Mouse (Mus musculus) cerebellum, adult 8-10 months (tissue): ENCODE results near the gene Exoc7.

Source experiments
- DNase-seq: peaks from one replicate; pipeline ENCODE4 v3.0.0; 2022

Gene Exoc7

DNA sequence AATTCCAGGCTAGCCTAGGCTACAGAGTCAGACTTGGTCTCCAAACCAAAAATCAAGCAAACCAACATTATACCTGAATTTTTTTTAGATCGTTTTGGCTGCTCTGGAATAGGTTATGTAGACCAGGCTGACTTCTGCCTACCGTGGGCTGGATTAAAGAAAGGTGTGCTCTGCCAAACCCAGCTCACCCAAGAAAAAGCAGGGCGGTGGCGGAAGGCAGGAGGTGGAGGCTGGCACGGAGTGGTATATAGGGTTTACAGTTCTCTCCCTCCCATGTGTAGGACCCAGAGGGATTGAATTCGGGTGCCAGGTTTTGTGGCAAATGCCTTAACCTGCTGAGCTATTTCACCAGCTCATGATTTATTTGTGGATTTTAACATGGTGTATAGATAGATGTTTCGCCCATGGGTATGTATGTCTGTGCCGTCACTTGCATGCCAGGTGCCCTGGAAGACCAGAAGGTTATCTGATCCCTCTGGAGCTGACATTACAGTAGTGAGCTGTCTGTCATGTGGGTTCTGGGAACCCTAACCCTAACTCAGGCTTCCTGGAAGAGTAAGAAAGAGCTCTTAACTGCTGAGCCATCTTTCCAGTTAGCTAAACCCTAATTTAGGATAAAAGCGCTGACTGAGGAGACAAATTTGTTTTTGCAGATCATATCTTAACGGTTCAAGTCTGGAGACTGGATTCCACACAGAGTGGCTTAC is at the start of gene Exoc7:
TSS of gene Exoc7 (minus strand) at position 215 of the 707 bp plus-strand sequence.
- no peak for DNase-seq

DNA sequence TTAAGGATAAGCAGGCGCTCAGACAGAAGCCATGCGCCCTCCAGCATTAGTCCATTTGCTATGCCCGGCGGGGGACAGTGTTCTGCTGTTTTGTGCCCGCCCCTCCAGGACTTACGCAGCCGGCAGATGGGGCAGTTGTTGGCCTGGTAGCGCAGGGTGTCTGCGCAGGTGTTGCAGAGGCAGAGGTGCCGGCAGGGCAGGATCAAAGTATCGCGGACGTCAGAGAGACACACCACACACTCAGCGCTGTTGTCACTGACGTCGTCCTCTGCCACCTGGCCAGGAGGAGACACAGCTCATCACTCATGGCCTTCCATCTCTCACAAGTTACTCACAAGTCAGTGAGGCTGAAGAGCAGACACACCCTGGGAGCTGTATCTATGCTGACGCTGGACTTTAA is 47.5 kb upstream of the Exoc7 start:
- no peak for DNase-seq

DNA sequence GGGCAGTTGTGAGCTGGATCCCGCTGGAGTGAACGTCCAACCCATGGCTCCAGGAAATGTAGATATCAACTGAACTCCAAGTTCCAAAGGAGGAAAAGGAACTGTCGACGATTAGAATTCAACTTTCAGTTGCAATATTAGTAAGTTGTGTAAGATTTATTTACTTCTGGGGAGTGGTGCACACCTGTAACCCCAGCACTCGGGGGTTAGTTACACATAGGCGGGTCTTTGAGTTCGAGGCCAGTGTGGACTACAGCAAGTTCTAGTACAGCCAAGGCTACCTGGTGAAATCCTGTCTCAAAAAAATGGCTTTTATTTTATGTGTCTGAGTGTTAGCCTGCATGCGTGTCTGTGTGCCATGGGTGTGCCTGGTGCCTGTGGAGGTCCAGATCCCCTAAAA is 46.5 kb upstream of the Exoc7 start:
- no peak for DNase-seq

DNA sequence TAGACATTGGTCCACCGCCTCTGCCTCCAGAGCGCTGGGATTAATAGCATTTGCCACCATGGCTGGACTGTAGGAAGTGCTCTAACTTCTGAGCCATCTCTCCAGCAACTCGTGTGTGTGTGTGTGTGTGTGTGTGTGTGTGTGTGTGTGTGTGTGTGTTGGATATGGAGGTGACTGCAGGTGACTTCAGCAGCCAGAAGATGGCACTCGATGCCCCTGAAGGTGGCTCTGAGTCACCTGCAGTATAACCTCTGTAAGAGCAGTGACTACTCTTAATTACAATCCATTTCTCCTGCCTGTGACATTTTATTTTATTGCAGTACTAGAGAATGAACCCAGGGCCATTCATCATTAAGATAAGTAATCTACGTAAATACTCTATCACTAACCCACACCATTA is 44.3 kb upstream of the Exoc7 start:
- no peak for DNase-seq

DNA sequence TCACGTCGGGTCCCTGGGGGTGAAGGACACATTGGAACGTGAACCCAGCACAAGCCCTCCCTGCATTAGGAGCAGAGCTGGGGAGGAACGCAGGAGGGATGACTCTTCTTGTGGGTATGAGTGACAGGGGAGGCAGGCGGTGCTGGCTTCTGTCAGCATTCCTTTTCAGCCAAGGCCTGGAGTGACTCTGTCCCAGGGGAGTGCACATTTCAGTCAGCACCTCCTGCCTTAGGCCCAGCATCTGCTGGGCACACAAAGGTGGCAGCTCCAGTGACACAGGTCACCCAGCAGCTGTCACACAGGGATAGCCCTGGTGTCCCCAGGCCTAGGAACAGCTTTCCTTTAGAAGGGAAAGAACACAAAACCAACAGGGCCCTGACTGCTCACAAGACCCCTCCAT is 40.9 kb upstream of the Exoc7 start:
- DNase-seq, result no peak

DNA sequence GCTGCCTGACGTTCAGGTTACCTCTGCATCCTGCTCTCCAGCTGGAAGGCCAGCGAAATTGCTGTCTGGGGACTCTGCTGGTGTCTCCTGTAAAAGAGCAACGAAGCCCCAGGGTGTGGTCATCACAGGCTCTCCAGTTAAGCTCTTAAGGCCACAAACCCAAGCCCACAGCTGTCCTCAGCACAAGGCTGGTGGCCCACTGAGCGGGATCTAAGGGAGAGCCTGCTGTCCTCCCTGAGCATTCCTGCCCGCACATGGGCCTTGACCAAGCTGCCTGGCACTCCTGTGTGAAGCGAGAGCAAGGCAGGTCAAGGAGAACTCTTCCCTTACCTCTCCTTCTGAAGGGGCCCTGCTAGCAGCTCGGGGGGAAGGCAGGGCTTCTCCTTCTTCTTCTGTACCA is 40.0 kb upstream of the Exoc7 start:
- no peak for DNase-seq

DNA sequence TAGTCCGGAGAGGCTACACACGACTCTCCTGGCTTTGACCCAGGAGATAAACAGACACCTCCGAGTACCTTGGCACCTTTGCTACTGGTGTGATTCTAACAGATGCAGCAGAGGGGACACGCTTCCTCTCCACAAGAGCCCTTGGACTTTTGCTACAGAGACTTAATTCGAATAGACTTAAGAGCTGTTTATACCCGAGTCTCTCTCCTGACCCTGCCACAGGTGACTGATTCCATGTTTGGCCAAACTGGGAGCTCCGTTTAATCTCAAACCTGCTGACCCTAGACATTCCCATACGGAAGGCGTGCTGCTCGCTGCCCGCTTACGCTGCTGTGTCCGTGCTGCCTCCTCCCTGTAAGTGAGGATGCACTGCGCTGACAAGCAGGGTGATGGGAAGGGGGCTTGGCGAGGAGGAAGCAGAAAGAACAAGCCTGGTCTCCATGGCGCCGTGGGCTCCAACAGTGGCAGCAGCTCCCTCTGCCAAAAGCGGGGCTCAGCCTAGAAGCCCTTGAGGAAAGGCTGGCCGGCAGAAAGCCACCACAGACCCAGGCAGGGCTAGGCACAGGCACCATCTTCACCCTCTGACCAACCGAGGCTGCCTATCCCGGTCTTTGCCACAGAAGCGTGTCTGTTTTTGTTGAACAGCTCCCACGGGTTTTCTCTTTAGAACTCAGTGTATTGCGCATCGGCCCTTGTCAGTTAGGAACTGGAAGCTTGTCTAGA is 35.2 kb upstream of the Exoc7 start:
- DNase-seq, result no peak

DNA sequence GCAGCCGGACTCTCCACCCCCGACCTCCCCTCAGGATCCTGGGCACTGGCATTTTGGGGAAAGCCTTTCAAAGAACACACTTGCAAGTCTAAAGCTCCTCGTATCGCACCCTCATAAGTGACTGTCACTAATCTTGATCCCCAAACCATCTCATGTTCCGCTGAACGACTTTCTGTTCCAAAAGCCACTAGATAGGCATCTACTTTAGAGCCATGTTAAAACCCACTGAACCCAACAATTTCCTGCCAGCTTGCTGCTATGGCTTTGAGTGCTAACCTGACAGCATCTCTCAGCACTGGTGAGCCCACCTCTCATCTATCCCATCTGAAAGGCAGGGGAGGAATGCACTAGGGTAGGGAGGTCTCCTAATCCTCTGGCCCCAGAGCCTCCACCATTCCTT is 30.5 kb upstream of the Exoc7 start:
- no peak for DNase-seq

DNA sequence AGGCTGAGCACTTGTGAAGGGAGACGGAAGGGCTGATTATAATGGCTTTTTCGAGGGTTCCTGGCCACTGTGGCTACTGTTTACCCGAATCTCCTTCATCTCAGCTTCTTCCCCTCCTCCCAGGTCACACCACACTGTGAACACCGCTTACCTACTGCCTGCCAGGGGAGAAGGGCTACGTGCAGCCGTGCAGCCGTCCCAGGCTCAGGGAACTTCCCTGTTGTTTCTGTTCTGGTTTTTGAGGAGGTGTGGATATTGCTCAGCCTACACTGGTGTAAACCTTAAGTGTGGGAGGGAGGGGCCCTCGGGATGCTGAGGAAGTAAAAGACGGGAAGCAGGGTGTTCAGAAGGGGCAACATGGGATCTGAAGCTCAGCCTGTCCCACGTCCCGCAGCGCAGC is 30.0 kb upstream of the Exoc7 start:
- no peak for DNase-seq

DNA sequence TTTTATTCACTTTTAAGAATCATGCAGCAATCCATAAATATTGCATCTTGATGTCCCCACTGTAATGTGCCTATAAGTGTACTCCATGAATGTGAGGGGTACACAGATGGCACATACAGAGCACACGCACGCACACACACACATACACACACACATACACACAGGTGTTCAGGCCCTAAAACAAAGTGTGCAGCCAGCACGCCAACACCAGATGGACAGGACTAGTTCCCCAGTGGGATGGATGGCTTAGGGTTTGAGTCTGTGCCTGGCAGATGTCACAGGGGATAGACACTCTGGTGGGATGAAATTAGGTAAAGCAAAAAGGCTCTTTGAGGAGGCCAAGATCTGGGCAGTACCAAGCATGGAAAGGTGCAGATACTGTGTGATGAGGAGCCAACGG is 29.4 kb upstream of the Exoc7 start:
- DNase-seq, result no peak

DNA sequence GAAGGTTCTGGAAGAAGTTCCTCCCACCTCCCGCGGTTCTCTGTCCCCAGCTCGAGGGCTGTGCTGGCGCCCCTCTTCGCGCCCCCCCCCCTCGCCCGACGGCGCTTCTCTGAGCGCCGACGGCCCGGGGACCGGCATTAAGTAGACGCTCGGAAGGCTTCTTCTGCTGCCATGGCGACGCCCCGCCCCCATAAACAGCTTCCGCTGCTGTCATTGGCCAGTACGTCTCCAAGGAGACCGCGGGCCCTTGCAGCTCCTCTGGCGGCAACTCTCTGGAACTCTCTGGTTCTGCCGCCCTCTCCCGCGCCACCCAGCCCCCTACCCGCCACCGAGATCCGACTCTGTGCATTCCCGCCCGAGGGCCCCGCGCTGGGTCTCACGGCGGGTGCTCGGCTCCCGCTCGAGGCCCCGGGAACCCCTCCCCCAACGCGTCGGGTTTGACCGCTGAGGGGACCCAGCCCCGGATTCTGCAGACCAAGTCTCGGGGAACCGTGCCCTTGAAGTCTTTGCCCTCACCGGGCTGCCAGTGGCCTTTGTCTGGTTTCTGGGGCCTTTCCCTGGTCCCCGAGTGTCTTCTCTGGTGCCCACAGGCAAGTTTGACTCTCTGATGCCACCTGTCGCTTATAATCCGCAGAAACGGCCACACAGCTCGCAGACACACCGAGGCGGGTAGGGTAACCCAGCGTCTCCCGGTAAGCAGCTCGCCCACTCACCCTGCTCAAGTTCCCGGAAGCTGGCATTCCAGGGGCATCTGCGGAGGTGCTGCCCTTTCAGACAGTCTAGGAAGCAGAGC is 28.4 kb upstream of the Exoc7 start, which contains the start of gene Foxj1:
TSS of gene Foxj1 (minus strand) at position 156 of the 793 bp plus-strand sequence.
- peak; percentile 80 for DNase-seq

DNA sequence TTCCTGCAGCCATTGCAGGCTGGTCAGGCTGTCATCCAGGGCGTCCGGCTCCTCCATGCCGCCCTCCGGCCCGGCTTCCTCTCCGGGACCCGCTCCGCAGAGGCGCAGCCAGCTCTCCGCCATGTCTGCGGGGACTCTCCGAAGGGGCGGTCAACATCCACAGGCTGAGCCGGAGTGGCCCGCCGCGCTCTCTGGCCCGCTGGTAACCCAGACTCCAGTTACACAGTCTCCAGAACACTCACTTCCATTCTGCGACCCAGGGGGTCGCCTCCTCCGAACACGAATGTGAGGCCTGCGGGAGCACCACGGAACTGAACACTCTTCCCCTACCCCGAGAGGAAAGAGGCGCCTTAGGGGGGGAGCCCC is 27.4 kb upstream of the Exoc7 start:
- no peak for DNase-seq

DNA sequence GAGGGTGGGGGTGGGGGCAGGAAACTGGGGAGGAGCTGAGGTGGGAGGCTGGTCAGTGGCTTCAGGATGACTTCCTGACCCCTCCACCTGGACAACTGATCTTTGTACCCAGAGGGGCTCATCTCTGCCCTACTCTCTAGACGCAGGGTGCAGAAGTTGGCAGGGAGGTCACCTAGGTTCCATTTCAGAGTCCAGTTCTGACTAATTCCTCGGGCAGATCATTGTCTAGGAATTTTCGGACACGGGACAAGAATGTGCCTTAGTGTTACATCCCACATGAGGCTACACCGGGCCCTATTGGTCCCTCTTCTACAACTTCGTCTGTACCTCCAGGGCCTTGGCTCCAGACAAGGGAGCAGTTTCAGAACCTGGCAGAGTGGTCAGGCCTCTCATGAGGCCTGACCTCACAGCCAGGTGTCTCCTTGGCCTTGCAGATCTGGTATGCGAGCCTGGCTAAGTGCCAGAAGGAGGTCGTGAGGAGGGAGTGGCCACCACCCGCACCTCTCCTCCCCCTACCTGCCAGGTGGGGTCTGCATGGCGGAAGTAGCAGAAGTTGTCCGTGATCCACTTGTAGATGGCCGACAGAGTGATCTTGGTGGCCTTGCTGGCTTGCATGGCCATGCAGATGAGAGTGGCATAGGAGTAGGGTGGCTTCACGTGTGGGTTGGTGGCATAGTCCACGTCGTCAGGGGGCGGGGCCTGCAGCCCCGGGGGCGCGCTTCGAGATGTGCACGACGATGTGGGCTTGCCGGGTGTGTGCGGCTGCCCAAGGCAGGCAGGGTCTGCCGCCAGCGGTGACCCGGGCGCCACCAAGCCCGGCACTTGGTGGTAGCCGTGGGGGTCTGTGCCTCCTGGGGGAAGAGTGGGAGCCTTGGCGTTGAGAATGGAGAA is 26.7 kb upstream of the Exoc7 start:
- DNase-seq, result no peak

DNA sequence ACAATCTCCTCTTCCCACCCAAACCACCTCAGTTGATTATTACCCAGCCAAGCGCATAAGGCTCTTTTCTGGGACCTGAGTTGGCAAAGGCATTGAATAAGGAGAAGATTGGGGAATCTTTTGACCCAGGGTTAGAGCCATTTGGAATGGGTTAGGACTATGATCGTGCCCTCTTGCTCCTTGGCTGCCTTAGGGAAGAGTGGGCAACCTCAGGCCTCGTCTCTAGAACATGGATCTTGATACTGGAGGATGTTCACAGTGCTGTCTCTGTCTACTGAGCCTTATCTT is 25.9 kb upstream of the Exoc7 start:
- no peak for DNase-seq

DNA sequence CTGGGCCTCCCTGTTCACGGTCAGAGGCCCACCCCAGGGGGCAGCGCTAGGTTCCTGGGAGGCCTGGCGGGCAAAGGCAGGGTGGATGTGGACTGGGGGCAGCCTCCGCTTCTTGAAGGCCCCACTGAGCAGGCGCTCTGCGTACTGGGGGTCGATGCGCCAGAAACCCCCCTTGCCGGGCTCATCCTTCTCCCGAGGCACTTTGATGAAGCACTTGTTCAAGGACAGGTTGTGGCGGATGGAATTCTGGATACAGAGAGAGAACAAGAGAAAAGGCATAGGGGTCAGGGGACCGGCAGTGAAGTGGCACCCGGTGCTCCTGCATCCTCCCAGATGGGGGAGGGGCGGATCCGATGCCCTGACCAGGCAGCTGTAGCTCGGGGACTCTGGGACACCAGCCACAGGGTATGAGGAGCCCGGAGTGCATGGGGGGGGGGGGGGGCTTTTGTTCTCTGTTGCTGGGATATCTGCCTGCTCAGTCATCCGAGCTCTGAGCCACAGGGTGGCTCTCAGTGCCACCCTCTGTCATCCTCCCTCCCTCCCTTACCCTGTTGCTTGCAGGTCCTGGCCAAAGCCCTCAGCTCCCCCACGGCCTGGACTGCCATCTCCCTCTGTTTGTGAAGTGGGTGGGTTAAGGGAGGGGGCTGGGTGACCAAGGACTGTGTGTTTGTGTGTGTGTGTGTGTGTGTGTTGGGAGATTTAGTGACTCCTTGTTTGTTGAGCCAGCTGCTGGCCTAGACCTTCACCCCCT is 25.4 kb upstream of the Exoc7 start:
- DNase-seq, result no peak

DNA sequence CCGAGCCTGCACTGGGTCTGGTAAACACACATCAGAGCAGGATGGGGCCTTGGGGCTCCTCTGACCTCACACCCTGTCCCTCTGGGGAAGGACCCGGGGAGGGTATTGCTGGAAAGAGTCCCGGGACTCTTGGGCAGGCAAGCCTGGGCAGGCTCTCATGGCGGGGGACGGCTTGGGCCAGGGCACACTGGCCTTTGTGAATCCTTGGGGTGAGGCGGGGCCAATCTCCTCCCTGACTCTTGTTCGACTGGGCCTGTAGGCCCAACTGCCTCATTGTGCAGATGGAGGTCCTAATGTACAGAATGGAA is 23.1 kb upstream of the Exoc7 start:
- no peak for DNase-seq

DNA sequence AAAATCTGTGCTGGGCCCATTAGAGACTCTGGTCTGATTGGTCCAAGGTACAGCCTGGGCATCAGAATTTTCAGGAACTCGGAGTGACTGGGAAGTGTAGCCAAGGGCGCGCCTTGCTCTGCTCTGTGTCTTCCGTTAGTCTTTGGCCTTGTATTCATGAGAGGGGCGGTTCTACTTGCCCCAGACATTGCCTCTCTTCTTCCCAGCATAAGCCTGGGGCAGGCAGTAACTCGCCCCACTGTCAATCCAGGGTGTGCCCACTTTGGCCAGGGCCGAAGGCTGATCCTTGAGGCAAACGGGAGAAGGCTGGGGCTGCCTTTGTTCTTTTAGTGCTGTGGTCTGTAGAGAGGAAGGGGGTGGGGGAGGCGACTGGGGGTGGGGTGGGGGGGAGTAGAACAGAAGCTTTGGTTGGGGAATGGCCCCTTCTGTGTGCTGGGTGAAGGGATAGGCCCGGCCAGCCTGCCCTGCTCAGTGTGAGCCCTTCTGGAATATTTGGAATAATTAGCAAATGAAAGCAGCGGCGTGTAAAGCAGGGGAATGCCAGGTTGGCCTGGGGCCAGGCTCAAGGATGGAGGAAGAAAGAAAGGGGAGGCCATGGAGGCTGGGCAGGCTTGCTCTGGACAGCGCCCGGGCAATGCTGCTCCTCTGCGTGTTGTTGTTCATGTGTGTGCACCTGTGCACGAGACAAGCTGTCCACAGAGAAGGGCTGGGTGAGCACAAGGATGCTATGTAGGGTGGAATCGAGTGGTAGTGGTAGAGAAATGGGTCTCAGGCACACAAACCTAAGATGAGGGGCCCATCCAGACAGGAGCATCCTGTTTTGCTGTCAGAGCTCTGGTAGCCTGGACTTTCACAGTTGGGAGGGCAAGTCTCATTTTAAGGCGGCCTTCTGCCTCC is 22.5 kb upstream of the Exoc7 start:
- DNase-seq, result no peak

DNA sequence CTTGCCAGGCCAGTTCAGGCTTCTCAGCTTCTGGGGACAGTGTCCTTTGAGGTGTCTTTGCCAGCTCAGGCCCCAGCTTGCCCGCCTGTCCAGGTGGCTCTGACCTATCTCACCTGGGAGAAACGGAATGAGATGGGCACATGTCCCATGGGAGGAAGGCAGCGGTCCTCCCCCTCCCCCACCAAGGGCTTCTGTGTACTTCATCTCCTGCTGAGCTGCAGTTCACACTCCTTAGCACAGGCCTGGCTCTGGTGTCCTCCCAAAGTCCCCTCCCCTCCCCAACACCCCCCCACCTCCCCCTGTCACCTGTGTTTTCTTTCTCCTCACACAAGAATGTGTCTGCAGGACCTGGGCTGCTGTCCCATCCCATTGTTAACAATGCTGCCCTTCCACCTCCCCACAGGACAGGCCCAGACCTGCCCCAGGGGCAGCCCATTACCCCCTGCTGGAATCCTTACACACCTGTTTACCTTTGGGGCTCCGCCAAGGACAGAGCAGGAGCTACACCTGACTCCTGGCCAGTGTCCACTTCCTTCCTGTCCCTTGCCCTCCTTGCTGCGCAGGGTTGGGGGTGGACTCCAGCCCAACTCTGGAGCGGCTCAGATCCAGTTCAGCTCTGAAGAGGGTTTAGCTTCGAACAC is 20.1 kb upstream of the Exoc7 start:
- DNase-seq, result no peak

DNA sequence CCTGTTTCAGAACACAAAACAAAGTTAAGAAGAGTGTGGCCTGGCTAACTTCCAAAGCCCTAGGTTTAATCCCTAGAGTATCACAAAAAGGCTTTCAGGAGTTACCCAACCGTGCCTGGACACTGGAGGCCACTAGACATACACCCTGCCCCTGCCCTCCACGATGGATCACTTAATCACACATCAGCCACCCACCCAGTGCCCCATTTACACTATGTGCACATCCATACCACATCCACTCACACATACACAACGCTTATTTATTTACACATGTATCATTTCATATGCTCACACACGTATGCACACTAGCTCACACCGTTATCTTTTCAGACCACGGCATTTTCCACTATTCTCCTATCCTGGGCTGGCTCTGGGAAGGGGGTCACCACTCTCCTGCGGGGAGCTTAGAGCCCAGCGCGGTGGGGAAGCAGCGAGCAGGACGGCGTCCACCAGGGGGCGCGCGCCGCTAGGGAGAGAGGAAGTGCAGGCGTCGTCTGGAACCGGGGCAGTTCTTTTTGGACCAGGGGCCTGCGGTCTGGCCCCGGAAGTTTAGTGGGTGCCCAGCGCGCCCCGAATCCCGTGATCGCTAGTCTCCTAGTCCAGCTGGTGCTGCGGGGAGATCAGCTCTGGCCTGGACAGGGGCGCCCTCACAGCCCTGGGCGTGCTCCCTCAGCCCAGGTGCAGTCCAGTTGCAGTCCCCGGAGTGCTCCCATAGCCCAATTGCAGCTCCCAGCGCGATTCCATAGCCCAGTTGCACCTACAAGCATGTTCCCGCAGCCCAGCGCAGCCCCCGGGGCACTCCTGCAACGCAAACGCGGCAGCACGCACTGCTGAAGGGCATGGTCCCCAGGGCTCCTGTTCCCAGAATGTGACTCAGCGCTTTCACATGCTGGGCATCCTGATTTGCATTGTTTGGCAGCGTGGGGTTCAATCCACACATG is 12.0 kb upstream of the Exoc7 start:
- DNase-seq, result peak; percentile 85

DNA sequence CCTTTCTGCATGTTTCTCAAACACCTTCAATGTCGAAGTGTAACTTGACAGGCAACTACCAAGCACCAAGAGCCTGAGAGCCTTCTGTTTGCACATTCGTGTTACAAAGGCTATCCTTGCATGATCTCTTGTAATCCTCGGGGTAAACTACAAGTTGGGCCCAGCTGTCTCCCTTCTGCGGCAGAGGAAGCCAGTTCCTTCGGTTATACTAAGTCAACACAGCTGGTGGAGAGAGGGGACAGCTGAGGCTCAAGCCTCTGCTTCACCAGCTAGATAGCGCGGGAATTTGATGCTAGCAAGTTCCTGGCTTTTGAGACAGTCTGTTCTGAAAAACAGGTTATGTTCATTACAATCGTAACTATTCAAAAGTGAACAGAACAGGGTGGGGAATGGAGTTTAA is 5.3 kb upstream of the Exoc7 start:
- no peak for DNase-seq
